Mouse (Mus musculus) layer of hippocampus, adult 11-12 months (tissue): ENCODE data around the gene Rgs8.
A peak's percentile ranks its signal among the peaks of the same experiment; 100 is the strongest.

Source experiments
- DNase-seq: peaks from one replicate; pipeline ENCODE4 v3.0.0; 2022; ENCODE audit warnings: low spot score

Gene Rgs8

DNA sequence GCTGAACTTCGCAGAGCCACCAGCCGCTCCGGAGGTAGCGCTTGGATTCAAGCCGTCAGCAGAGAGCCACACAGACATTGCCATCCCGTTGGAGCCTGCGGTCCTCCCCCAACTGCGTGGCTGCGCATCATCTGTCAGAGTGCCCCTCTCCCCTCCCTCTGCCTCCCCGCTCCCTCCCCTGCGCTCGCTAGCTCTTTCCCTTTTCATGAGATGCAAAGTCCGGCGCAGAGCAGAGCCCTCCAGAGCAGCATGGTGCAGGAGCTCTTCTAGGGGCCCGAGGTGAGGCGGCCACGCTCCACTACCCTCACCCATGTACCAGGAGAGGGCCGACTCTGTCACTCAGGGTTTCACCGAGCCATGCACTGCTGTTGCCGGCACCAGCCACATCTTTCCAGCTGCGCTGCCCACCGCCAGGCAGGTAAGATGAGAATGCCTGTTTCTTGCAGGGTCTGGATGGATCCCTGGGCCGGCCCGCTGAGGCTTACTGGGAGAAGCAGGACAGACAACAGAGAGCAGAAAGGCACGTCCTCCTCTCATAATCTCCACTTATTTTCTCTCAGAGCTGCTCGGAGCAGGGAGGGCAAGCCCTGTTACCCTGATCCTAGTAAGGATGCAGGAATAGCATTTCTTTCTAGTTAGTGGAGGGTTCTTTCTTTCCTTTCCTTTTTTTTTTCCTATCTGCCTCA is at the start of gene Rgs8:
Rgs8 (plus strand) TSS at position 88 of the 686 bp plus-strand sequence.
- peak; percentile 43 for DNase-seq

GRCm38 (mm10) chr1:153617340-153617830 is 35.4 kb upstream of the Rgs8 start:
- DNase-seq, result no peak

DNA sequence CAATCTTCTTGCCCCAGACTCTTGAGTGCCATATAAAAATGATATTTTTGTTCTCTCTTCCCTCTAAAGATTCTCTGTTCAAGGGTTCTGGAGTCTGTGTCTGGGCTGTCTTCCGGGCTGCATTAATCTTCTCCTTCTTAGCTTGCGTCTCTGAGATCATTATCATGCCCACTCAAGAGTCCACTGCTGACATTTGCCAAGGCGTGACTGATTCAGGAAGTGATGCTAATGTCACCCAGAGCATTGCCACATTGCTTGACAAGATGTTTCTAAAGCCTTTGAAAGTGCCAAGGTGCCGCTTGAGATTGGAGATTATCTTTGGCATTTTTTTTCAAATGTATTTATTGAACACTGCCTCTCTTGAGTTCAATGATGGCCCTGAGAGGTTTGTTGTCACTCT is 29.8 kb upstream of the Rgs8 start:
- no peak for DNase-seq

- DNase-seq, result no peak
Measured at GRCm38 (mm10) chr1:153632686-153633085, 20.1 kb upstream of the Rgs8 start.

- no peak for DNase-seq
Measured at GRCm38 (mm10) chr1:153635056-153635455, 17.8 kb upstream of the Rgs8 start.

- DNase-seq, result peak; percentile 54
Measured at GRCm38 (mm10) chr1:153635521-153635920, 17.3 kb upstream of the Rgs8 start.

GRCm38 (mm10) chr1:153636821-153637220 is 16.0 kb upstream of the Rgs8 start:
- DNase-seq, result no peak

- DNase-seq, result no peak
Measured at GRCm38 (mm10) chr1:153641492-153641939, 11.3 kb upstream of the Rgs8 start.

DNA sequence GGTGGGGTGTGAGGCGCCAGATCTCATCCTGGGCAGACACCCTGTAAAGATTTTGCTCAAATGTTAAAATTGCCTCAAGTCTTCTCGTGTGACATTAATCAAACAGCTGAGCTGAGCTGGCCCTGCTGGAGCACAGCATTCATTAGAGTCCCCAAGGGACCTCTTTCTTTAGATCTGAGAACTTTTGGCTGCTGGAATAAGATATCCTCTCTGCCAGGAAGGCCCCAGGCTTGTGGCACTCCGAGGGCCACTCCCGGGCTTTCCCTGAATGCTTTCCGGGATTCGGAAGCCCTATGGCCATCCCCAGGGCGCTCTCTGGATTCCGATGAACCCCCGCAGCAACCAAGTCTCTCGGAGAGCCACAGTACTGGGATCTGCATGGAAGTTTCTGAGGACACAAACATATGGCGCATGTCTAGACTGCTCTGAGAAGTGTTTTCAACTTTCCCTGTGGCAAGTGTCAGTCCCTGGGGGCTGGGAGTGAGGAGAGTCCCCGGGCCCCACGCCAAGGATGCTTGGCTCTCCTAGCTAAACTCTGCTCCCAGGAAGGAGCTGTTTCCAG is 10.8 kb upstream of the Rgs8 start:
- no peak for DNase-seq

- DNase-seq, result no peak
Measured at GRCm38 (mm10) chr1:153653674-153654073, 849 bp downstream of the Rgs8 start.

GRCm38 (mm10) chr1:153659666-153660065 is 6.8 kb downstream of the Rgs8 start:
- no peak for DNase-seq

DNA sequence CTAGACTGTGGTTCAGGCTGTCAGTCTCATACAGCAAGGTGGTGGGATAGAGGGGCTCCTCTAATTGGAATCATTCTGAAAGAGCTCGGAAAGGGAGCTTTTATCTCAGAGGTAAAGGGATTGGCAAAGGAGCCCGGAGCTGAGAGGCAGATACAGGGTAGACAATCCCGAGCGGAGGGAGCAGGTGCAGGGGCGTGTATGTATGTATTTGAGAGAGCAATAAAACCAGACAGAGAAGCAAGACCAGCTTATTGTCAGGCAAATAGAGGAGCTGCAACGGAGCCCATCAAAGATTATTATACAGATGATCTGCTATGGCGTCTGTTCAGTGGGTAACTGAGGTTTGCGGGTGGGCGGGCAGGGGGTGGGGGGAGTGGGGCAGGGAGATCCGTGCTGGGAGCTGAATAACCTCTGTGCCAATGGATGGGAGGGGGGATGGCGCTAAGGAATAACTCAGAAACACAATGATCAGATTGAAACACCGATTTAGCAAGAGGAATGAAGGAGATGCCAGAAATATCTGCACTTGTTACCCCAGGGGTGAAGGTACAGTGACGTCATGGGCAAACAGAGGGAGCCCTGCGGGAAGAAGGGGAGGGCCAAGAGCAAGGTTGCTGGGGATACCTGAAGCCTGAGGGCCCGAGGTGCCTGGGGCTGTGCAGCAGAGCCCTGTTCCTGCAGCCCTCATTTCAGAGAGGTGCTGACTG is 8.3 kb downstream of the Rgs8 start:
- DNase-seq, result no peak

DNA sequence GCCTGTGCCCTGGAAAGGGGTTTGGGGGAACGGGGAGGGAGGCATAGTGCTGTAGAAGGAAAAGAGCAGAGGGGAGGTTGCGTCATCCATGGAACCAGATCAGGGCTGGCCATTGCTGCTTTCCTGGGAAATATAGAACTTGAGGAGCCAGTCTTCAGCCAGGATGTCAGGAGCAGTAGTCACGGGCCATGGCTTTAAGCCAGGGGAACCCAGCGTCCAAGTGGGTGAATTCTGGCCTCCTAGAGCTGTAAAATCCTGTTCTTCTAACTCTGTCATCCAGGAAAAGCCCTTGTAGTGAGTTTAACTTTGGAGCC is 8.8 kb downstream of the Rgs8 start:
- no peak for DNase-seq

GRCm38 (mm10) chr1:153662362-153662761 is 9.5 kb downstream of the Rgs8 start:
- no peak for DNase-seq

DNA sequence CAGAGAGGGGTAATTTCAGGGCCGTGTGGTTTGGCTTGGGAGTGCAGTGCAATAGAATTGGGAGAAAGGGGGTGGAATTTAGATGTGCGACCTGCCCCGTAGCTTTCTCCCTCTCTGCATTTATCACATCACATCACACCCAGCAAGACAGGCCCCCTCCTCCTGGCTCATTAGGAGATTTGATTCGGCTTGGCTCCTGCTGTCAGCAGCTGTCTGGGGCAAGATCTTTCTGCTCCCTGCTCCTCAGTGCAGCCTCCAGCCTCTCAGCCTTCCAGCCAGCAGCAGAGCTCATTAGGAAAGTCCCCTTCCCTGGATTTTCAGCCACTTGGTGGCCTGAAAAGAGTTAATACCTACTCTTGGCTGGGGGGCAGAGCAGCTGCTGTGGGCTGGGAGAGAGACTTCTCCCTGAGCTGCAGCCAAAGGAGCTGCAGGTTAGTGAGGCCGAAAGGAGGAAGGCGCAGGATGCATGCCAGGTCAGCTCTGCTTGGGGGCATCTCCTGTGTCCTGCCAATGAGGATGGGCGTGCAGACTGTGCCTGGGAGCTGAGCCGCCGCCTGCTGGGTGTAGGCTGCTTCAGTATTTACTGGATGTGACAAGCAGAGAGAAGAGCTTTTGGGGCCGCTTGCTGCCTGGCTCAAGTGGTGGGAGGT is 12.4 kb downstream of the Rgs8 start:
- DNase-seq, result peak; percentile 47

DNA sequence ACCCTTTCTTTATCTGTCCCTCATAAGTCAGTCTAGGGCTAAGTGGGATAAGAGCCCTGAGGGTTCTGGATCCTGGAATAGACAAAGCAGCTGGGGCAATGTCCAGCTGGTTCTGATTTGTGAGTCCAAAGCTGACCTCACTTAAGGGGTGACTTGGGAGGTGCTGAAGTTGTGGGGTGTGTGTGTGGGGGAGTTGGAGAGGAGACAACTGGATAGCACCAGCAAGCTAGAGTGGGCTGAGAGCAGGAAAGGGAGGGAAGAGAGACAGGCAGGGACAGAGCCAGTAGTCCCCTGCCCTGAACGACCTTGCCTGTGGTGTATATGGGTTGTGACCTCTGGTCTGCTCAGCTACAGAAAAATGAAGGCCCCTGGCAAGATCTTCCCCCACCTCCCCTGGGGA is 13.4 kb downstream of the Rgs8 start:
- no peak for DNase-seq

DNA sequence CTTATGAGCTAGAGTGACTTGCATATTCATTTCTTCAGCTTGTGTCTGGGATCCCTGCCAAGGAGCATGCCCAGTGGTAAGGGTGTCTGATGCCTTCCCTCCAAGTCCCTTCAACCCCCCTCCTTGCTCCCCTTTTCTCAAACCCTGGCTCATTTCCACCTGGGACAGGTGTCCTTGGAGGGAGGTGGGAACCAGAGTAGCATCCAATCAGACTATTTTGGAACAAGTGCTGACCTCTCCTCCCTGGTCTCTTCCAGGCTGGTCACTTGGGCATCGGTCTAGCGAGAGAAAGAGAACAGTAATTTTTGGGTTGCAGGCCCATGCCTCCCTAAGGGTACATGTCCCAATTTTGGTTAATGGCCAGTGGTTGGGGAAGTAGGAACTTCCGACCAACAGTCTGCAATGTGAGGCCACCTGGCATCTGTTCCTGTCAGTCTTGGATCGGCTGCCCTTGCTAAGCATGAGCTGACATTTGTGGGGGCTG is 14.5 kb downstream of the Rgs8 start:
- no peak for DNase-seq

DNA sequence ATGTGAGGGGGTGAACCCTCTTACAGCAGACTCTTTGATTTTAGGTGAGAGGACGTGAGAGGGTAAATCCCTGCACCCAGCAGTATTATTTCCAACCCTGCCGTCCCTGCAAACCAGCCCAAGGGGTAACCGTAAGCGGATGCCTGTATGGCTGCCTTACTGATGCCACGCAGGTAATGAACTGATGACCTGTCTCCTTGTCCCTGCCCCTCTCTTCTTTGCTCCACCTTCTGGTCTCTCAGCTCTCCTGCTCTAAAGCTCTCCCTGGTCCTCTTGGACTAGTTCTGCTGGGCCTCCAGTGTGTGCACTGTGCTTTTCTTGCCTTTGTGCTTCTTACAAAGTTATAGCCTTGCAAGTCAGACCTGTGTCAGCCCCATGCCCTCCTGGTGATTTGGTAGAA is 15.0 kb downstream of the Rgs8 start:
- DNase-seq, result no peak

DNA sequence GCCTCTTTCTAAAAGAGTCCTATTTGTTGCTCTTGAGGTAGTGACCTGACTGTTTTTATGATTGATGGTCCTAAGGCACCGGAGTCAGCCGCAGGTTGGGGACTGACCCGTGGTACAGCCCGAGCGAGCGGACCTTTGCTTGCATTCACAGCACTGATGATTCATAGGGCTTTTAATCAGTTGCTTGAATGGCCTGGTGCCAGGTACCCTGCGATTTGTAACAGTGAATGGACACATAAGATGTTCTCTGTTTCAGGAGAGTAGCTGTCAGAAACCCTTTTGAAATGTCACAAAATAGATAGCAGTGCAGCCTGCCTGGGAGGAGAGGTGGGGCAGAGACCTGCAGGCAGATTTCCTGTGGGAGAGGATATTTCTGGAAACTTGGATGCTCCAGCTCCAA is 16.3 kb downstream of the Rgs8 start:
- no peak for DNase-seq

DNA sequence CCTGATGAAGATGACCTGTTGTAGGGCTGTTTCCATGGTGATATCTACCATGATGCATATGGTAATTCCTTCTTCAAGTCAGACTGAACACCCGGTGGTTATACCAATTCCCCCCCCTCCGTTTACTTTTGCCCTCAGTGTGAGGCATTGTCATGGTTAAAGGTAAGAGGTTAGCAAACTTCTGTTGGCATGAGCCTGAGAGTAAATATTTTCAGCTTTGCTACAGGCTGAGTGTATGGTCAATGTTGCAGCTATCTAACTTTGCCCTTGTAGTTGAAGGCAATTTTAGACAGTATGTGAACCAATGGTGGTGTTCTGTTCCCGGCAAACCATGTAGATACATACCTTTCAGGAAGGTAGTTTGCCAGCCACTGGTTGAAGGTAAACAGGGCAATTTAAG is 16.9 kb downstream of the Rgs8 start:
- DNase-seq, result no peak

DNA sequence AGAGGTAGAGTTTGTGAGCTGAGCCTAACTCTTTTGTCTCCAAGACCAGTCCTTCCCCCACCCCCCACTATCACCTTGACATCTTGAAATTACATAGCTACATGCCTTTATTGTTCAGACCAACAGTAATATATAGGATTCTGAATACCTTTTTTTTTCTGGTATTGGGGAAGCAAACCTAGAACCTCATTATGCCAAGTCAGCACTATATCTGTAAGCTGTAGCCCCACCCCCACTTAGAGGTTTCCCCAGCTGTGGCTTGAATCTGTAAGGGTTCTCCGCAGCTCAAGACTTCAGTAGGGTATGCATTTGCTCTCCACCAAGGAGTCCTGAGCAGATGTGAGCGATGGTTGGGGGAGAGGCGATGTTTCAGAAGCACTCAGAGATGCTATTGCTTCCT is 18.5 kb downstream of the Rgs8 start:
- no peak for DNase-seq

- no peak for DNase-seq
Measured at GRCm38 (mm10) chr1:153672698-153673097, 19.9 kb downstream of the Rgs8 start.

- DNase-seq, result no peak
Measured at GRCm38 (mm10) chr1:153673900-153674299, 21.1 kb downstream of the Rgs8 start.
